Mouse (Mus musculus) hindbrain, embryonic 16.5 days (tissue): ENCODE data around the gene Ccn6. TPM values are rescaled to one million over a fixed set of nuclear protein-coding genes. Genes with fewer than 3 reads are reported as not detected.
A peak's percentile ranks its signal among the peaks of the same experiment; 100 is the strongest.
"Not testable (repeated sequence)": the region's sequence is repeated elsewhere in the genome, so short reads cannot be mapped to it uniquely, and the experiment has no call there.

Experiments
- ATAC-seq: fragments of 200-750 bp; cut with Nextera tagmentation; 2 replicates; pipeline ENCODE4 v1.8.0; 2017; ENCODE audit warnings: moderate TSS enrichment, moderate library complexity
- H3K27ac ChIP-seq: fragments of 300-500 bp; sonication (generic); 2 replicates; pipeline ENCODE4 v1.5.1; 2014; ENCODE audit warnings: low read depth, mild to moderate bottlenecking, control low read depth, low read length, moderate library complexity
- H3K27me3 ChIP-seq: fragments of 300-500 bp; sonication (generic); replicated peaks from 2 replicates; pipeline ENCODE4 v1.6.1; 2014; ENCODE audit warnings: low read length; ENCODE audit not compliant: control insufficient read depth, insufficient read depth
- H3K36me3 ChIP-seq: fragments of 300-500 bp; sonication (generic); 2 replicates; pipeline ENCODE4 v1.6.1; 2014; ENCODE audit warnings: mild to moderate bottlenecking, low read length, moderate library complexity, mixed read lengths; ENCODE audit not compliant: control insufficient read depth, insufficient read depth
- H3K4me1 ChIP-seq: fragments of 300-500 bp; sonication (generic); 2 replicates; pipeline ENCODE4 v1.6.1; 2014; ENCODE audit warnings: low read depth, low read length; ENCODE audit not compliant: control insufficient read depth, insufficient read depth
- H3K4me2 ChIP-seq: fragments of 300-500 bp; sonication (generic); 2 replicates; pipeline ENCODE4 v1.6.1; 2014; ENCODE audit warnings: mild to moderate bottlenecking, low read length, control low read depth, moderate library complexity
- H3K4me3 ChIP-seq: fragments of 300-500 bp; sonication (generic); 2 replicates; pipeline ENCODE4 v1.5.1; 2014; ENCODE audit warnings: mild to moderate bottlenecking, low read length, control low read depth, moderate library complexity
- H3K9ac ChIP-seq: fragments of 300-500 bp; sonication (generic); 2 replicates; pipeline ENCODE4 v1.6.1; 2014; ENCODE audit warnings: low read depth, mild to moderate bottlenecking, control low read depth, low read length, moderate library complexity
- H3K9me3 ChIP-seq: fragments of 300-500 bp; sonication (generic); 2 replicates; pipeline ENCODE4 v1.6.1; 2014; ENCODE audit warnings: mild to moderate bottlenecking, low read length, moderate library complexity; ENCODE audit not compliant: control insufficient read depth
- WGBS: fragments of 180-500 bp; shearing (Covaris S2); extraction: QIAGEN DNeasy Blood & Tissue Kit; methylation state at CpG from one replicate; pipeline ENCODE4 v1.1.7; 2014; 5-methylcytosine and 5-hydroxymethylcytosine counted together
- polyA plus RNA-seq: library from polyadenylated mRNA; unstranded; fragments of >200 nt; fragmentation: Nextera tagmentation; extraction: Ambion mirVana; gene quantifications from 2 replicates; pipeline ENCODE4 v1.2.1, GENCODE M21; 2015

Gene Ccn6
- 0.61 and 0.69 TPM in 2 replicates for polyA plus RNA-seq

GRCm38 (mm10) chr10:39163694-39164093 is at the start of gene Ccn6:
Gene Ccn6 (minus strand): TSS chr10:39163794.
- Histone ChIP-seq H3K4me3 (no peak within 1 kb of the TSS), H3K36me3 (no peaks in the 10 kb centered on the region), H3K27ac (no peak within 1 kb of the TSS), H3K27me3 (no peaks in the 10 kb centered on the region), H3K9me3 (no peaks in the 10 kb centered on the region), H3K9ac (no peak within 1 kb of the TSS), H3K4me1 (peaks cover 18% of the 10 kb centered on the region), H3K4me2 (no peak within 1 kb of the TSS)
- WGBS, result 92% methylated on average over 10 of the region's 10 CpGs
- no peak for ATAC-seq

GRCm38 (mm10) chr10:39210031-39210430 is 46.4 kb upstream of the Ccn6 start:
- Histone ChIP-seq H3K9ac (no peak overlapping the region), H3K27me3 (no peaks in the 10 kb centered on the region), H3K4me3 (no peak overlapping the region), H3K4me2 (no peak overlapping the region), H3K36me3 (no peaks in the 10 kb centered on the region), H3K27ac (peak overlapping the region; percentile 1), H3K9me3 (no peaks in the 10 kb centered on the region), H3K4me1 (peaks cover 8% of the 10 kb centered on the region)
- peak; percentile 70; the same call in 1 of the 2 replicates for ATAC-seq

- ATAC-seq, result peak; percentile 93
- H3K27ac ChIP-seq, result peak overlapping the region; percentile 72
- WGBS, result 19% methylated on average over 10 of the region's 10 CpGs
- H3K9me3 ChIP-seq, result peaks cover 3% of the 10 kb centered on the region; the same call in 1 of the 2 replicates
- H3K4me3 ChIP-seq, result no peak overlapping the region
- H3K36me3 ChIP-seq, result no peaks in the 10 kb centered on the region
- no peaks in the 10 kb centered on the region for H3K27me3 ChIP-seq
- H3K4me2 ChIP-seq, result peak overlapping the region; percentile 18
- H3K4me1 ChIP-seq, result peaks cover 8% of the 10 kb centered on the region
- H3K9ac ChIP-seq, result 0 out of 2 replicates have a peak overlapping the region, but pooled peaks have one; percentile 5
Measured at GRCm38 (mm10) chr10:39209161-39210025, 45.8 kb upstream of the Ccn6 start.

- WGBS, result 53% methylated on average over 4 of the region's 4 CpGs
- Histone ChIP-seq H3K9ac (no peak overlapping the region), H3K9me3 (peaks cover 3% of the 10 kb centered on the region; the same call in 1 of the 2 replicates), H3K4me1 (peaks cover 8% of the 10 kb centered on the region), H3K4me3 (no peak overlapping the region), H3K36me3 (no peaks in the 10 kb centered on the region), H3K27ac (peak overlapping the region; percentile 72; the same call in 1 of the 2 replicates), H3K4me2 (no peak overlapping the region), H3K27me3 (no peaks in the 10 kb centered on the region)
- no peak for ATAC-seq
Measured at GRCm38 (mm10) chr10:39208712-39209111, 45.1 kb upstream of the Ccn6 start.

- peaks cover 8% of the 10 kb centered on the region for H3K4me1 ChIP-seq
- H3K27ac ChIP-seq, result no peak overlapping the region
- WGBS, result 76% methylated on average over 3 of the region's 3 CpGs
- no peak for ATAC-seq
- H3K4me2 ChIP-seq, result no peak overlapping the region
- peaks cover 3% of the 10 kb centered on the region; the same call in 1 of the 2 replicates for H3K9me3 ChIP-seq
- no peaks in the 10 kb centered on the region for H3K36me3 ChIP-seq
- no peaks in the 10 kb centered on the region for H3K27me3 ChIP-seq
- no peak overlapping the region for H3K9ac ChIP-seq
- H3K4me3 ChIP-seq, result no peak overlapping the region
Measured at GRCm38 (mm10) chr10:39207310-39207855, 43.8 kb upstream of the Ccn6 start.

GRCm38 (mm10) chr10:39202490-39202889 is 38.9 kb upstream of the Ccn6 start:
- WGBS, result 68% methylated on average over 4 of the region's 4 CpGs
- no peak for ATAC-seq

GRCm38 (mm10) chr10:39198216-39198615 is 34.6 kb upstream of the Ccn6 start:
- not testable (repeated sequence) for ATAC-seq, H3K4me2 ChIP-seq, H3K4me3 ChIP-seq, H3K27me3 ChIP-seq, H3K9me3 ChIP-seq, H3K27ac ChIP-seq, H3K9ac ChIP-seq, H3K36me3 ChIP-seq, H3K4me1 ChIP-seq
- WGBS, result 92% methylated on average over 11 of the region's 11 CpGs

More at GRCm38 (mm10) chr10:39202490-39202889, 38.9 kb upstream of the Ccn6 start:
- H3K27ac ChIP-seq, result no peak overlapping the region
- H3K9me3 ChIP-seq, result peaks cover 3% of the 10 kb centered on the region; the same call in 1 of the 2 replicates
- H3K27me3 ChIP-seq, result no peaks in the 10 kb centered on the region
- no peaks in the 10 kb centered on the region for H3K4me1 ChIP-seq
- no peak overlapping the region for H3K9ac ChIP-seq
- H3K36me3 ChIP-seq, result no peaks in the 10 kb centered on the region
- no peak overlapping the region for H3K4me3 ChIP-seq
- H3K4me2 ChIP-seq, result no peak overlapping the region

GRCm38 (mm10) chr10:39192673-39193072 is 29.1 kb upstream of the Ccn6 start:
- no peak overlapping the region for H3K9ac ChIP-seq
- H3K4me3 ChIP-seq, result no peak overlapping the region
- WGBS, result 94% methylated on average over 3 of the region's 3 CpGs
- H3K9me3 ChIP-seq, result no peaks in the 10 kb centered on the region
- H3K4me2 ChIP-seq, result no peak overlapping the region
- ATAC-seq, result no peak
- no peak overlapping the region for H3K27ac ChIP-seq
- no peaks in the 10 kb centered on the region for H3K36me3 ChIP-seq
- H3K4me1 ChIP-seq, result no peaks in the 10 kb centered on the region
- no peaks in the 10 kb centered on the region for H3K27me3 ChIP-seq

- H3K4me2 ChIP-seq, result no peak overlapping the region
- WGBS, result 75% methylated on average over 4 of the region's 4 CpGs
- H3K36me3 ChIP-seq, result no peaks in the 10 kb centered on the region
- H3K4me1 ChIP-seq, result no peaks in the 10 kb centered on the region
- H3K9me3 ChIP-seq, result no peaks in the 10 kb centered on the region
- H3K27ac ChIP-seq, result 0 out of 2 replicates have a peak overlapping the region, but pooled peaks have one; percentile 26
- H3K4me3 ChIP-seq, result no peak overlapping the region
- ATAC-seq, result no peak
- no peaks in the 10 kb centered on the region for H3K27me3 ChIP-seq
- no peak overlapping the region for H3K9ac ChIP-seq
Measured at GRCm38 (mm10) chr10:39185545-39185906, 21.9 kb upstream of the Ccn6 start.
